Mouse (Mus musculus) bone marrow macrophage, adult 2 months (primary cell): Measurements from ENCODE around the gene Fbxl3.

ENCODE experiments used
- CTCF ChIP-seq: IDR thresholded peaks from 2 replicates; pipeline ENCODE4 v1.5.1; 2012; ENCODE audit warnings: low read depth, mild to moderate bottlenecking, low read length, moderate library complexity
- POLR2A ChIP-seq: IDR thresholded peaks from 2 replicates; pipeline ENCODE4 v1.6.1; 2012; ENCODE audit warnings: mild to moderate bottlenecking, low read depth, low read length, borderline replicate concordance

- no peak for TF ChIP-seq CTCF
- no peak for TF ChIP-seq POLR2A
Observed at GRCm38 (mm10) chr14:103114994-103115670, 15.8 kb upstream of the Fbxl3 start.
